Mouse (Mus musculus) mesoderm, embryonic 11.5 days (tissue): ENCODE data around the gene 4930539E08Rik.
A peak's percentile ranks its signal among the peaks of the same experiment; 100 is the strongest.

Experiments
- DNase-seq: peaks from one replicate; pipeline ENCODE4 v3.0.0-alpha.2; 2012; ENCODE audit warnings: low read depth, low spot score

The 4930539E08Rik gene

GRCm38 (mm10) chr17:28858205-28858604 is 56.9 kb downstream of the 4930539E08Rik start, which contains the start of gene Pnpla1:
Gene Pnpla1, plus strand, starts transcription at chr17:28858411.
- no peak for DNase-seq

- no peak for DNase-seq
These were observed 59.1 kb downstream of the 4930539E08Rik start for GRCm38 (mm10) chr17:28856030-28856429.

GRCm38 (mm10) chr17:28855166-28855885 is 59.8 kb downstream of the 4930539E08Rik start:
- DNase-seq: peak; percentile 34

- no peak for DNase-seq
These were observed 60.7 kb downstream of the 4930539E08Rik start for GRCm38 (mm10) chr17:28854377-28854776.

- DNase-seq: no peak
These were observed 64.6 kb downstream of the 4930539E08Rik start for GRCm38 (mm10) chr17:28850511-28850910.

GRCm38 (mm10) chr17:28846974-28847617 is 68.0 kb downstream of the 4930539E08Rik start:
- DNase-seq: no peak
